Mouse (Mus musculus): ENCODE results near the gene Ddx10. TPM values are rescaled to one million over a fixed set of nuclear protein-coding genes. Genes with fewer than 3 reads are reported as not detected.

The Ddx10 gene
- polyA plus RNA-seq, 1 experiment from 2014 or later: 35.7 TPM

DNA sequence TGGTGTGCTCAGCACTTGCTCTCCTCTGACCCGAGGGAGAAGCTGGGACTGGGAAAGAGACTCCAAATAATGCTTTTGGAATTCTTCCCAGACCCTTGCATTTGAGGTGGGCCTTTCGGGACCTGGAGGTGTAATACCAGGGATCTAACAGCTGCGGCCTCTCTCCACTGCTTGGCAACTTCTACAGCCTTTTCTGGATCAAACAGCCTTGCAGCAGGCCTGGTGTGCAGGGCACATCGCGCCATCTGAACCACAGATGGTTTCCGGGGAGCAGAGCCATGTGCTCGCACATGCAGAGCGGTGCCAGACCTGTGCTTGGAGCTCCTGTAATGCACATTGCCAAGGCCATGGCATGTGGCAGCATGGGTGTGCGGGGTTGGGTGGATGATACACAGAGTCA lies 175.8 kb downstream of the Ddx10 start:
- no peak overlapping the region for H3K9ac ChIP-seq (ENCODE audit: low read depth, low read length)
- no peak for ATAC-seq (ENCODE audit: low FRiP score, low TSS enrichment)
- H3K9me3 ChIP-seq (ENCODE audit: control insufficient read depth, low read length): no peaks in the 10 kb centered on the region
- 0 out of 2 replicates have a peak, but pooled peaks cover 2% of the 10 kb centered on the region for H3K4me1 ChIP-seq (ENCODE audit: control insufficient read depth, insufficient read depth, low read length)
- WGBS: 87% methylated on average over 9 of the region's 9 CpGs
- no peak overlapping the region for H3K27ac ChIP-seq (ENCODE audit: low read depth, low read length)
- no peaks in the 10 kb centered on the region for H3K36me3 ChIP-seq (ENCODE audit: control insufficient read depth, insufficient read depth, low read length)
- H3K4me3 ChIP-seq (ENCODE audit: low read length): no peak overlapping the region
- no peak overlapping the region for H3K4me2 ChIP-seq (replicated peaks; ENCODE audit: low read depth, low read length)
- no peaks in the 10 kb centered on the region for H3K27me3 ChIP-seq (ENCODE audit: control insufficient read depth, insufficient read depth, low read length)

DNA sequence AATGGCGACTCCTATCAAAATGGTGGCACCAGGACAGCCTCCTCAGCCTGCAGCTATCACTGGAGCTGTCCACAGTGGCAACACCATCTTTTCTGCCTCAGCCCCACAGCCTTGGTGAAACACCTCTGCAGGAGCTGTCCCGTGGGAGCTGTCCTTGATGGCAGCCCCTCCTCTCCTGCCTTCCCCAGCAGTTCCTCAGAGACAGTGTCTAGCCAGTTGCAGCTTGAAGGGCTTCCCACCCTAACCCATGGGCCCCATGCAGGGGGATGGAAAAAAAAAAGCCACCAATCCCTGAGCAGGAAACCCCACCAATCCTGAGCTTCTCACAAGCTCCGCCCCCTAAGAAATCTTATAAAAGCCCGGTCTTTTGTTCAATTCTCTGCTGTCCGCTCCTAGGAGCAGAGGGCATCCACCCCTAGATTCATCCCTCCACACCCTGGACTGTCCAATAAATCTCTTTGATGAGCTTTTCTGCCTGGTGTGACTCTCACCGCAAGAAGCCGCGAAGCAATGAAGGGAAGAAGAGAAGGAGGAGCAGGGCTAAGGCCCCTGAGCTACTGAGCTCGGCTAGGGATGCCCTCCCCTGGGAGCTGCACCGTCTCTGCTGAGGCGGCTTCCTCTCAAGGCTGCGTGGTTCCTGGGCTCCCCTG lies 176.9 kb downstream of the Ddx10 start:
- Histone ChIP-seq H3K36me3 (ENCODE audit: control insufficient read depth, insufficient read depth, low read length) (no peaks in the 10 kb centered on the region), H3K27me3 (ENCODE audit: control insufficient read depth, insufficient read depth, low read length) (no peaks in the 10 kb centered on the region), H3K4me2 (replicated peaks; ENCODE audit: low read depth, low read length) (peak overlapping the region; percentile 21), H3K4me3 (ENCODE audit: low read length) (peak overlapping the region; percentile 9; the same call in 1 of the 2 replicates), H3K9me3 (ENCODE audit: control insufficient read depth, low read length) (no peaks in the 10 kb centered on the region), H3K4me1 (ENCODE audit: control insufficient read depth, insufficient read depth, low read length) (0 out of 2 replicates have a peak, but pooled peaks cover 7% of the 10 kb centered on the region), H3K9ac (ENCODE audit: low read depth, low read length) (no peak overlapping the region), H3K27ac (ENCODE audit: low read depth, low read length) (no peak overlapping the region)
- 40% methylated on average over 12 of the region's 12 CpGs for WGBS
- peak; percentile 83 for ATAC-seq (ENCODE audit: low FRiP score, low TSS enrichment)

- no peak overlapping the region for H3K27ac ChIP-seq (ENCODE audit: low read depth, low read length)
- WGBS: 88% methylated on average over 5 of the region's 5 CpGs
- H3K4me1 ChIP-seq (ENCODE audit: control insufficient read depth, insufficient read depth, low read length): 0 out of 2 replicates have a peak, but pooled peaks cover 7% of the 10 kb centered on the region
- ATAC-seq (ENCODE audit: low FRiP score, low TSS enrichment): no peak
- H3K36me3 ChIP-seq (ENCODE audit: control insufficient read depth, insufficient read depth, low read length): no peaks in the 10 kb centered on the region
- H3K4me3 ChIP-seq (ENCODE audit: low read length): no peak overlapping the region
- no peak overlapping the region for H3K9ac ChIP-seq (ENCODE audit: low read depth, low read length)
- no peaks in the 10 kb centered on the region for H3K27me3 ChIP-seq (ENCODE audit: control insufficient read depth, insufficient read depth, low read length)
- no peak overlapping the region for H3K4me2 ChIP-seq (replicated peaks; ENCODE audit: low read depth, low read length)
- no peaks in the 10 kb centered on the region for H3K9me3 ChIP-seq (ENCODE audit: control insufficient read depth, low read length)
Observed at GRCm38 (mm10) chr9:53068166-53068565, 179.7 kb downstream of the Ddx10 start.

DNA sequence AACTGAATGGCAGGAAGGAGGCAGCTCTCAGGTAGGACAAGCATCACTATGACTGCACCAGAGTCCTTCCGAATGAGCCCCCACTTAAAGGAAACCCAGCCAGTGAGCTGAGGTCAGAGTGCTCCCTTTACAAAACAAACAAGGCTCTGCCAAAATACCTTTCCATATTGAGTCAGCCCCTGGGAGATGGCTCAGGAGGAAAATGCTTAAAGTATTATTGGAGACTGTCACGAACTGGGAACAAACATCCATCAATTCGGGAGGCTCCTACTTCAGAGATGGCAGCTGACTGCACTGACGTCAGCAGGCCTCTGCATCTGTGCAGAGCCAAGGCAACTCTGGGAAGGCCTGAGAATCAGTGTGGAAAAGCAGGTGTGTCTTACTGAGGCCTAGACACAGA lies 181.4 kb downstream of the Ddx10 start:
- H3K27ac ChIP-seq (ENCODE audit: low read depth, low read length): no peak overlapping the region

DNA sequence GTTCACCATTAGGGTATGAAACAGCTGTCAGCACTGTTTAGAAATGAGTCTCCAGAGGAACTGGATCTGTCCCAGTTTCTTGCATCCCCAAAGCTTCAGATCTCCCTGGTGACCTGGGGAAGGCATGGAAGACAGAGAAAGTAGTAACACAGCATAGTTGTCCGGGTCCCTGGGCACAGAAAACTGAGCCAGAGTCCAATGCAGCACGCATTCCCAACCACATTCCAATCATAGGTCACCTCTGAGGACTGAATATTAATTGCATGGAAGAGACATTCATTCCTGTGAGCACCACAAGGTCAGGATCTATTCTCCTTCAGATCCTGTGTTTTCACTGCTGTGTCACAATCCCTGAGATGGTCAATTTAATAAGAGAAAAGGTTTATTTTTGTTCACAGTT lies 182.8 kb downstream of the Ddx10 start:
- Histone ChIP-seq H3K9ac (ENCODE audit: low read depth, low read length) (no peak overlapping the region), H3K36me3 (ENCODE audit: control insufficient read depth, insufficient read depth, low read length) (no peaks in the 10 kb centered on the region), H3K9me3 (ENCODE audit: control insufficient read depth, low read length) (no peaks in the 10 kb centered on the region), H3K27ac (ENCODE audit: low read depth, low read length) (no peak overlapping the region), H3K4me2 (replicated peaks; ENCODE audit: low read depth, low read length) (no peak overlapping the region), H3K27me3 (ENCODE audit: control insufficient read depth, insufficient read depth, low read length) (no peaks in the 10 kb centered on the region), H3K4me1 (ENCODE audit: control insufficient read depth, insufficient read depth, low read length) (0 out of 2 replicates have a peak, but pooled peaks cover 7% of the 10 kb centered on the region), H3K4me3 (ENCODE audit: low read length) (no peak overlapping the region)
- 68% methylated on average over 2 of the region's 2 CpGs for WGBS
- no peak for ATAC-seq (ENCODE audit: low FRiP score, low TSS enrichment)

More for the DNA sequence above, 181.4 kb downstream of the Ddx10 start:
- Histone ChIP-seq H3K9ac (ENCODE audit: low read depth, low read length) (no peak overlapping the region), H3K9me3 (ENCODE audit: control insufficient read depth, low read length) (no peaks in the 10 kb centered on the region), H3K4me3 (ENCODE audit: low read length) (no peak overlapping the region), H3K36me3 (ENCODE audit: control insufficient read depth, insufficient read depth, low read length) (no peaks in the 10 kb centered on the region), H3K4me2 (replicated peaks; ENCODE audit: low read depth, low read length) (no peak overlapping the region), H3K27me3 (ENCODE audit: control insufficient read depth, insufficient read depth, low read length) (no peaks in the 10 kb centered on the region), H3K4me1 (ENCODE audit: control insufficient read depth, insufficient read depth, low read length) (0 out of 2 replicates have a peak, but pooled peaks cover 7% of the 10 kb centered on the region)
- WGBS: 10% methylated on average over 4 of the region's 4 CpGs
- ATAC-seq (ENCODE audit: low FRiP score, low TSS enrichment): 0 out of 2 replicates have a peak, but pooled peaks have one; percentile 39

GRCm38 (mm10) chr9:53064531-53064930 lies 183.3 kb downstream of the Ddx10 start:
- ATAC-seq (ENCODE audit: low FRiP score, low TSS enrichment): no peak
- Histone ChIP-seq H3K4me1 (ENCODE audit: control insufficient read depth, insufficient read depth, low read length) (0 out of 2 replicates have a peak, but pooled peaks cover 7% of the 10 kb centered on the region), H3K27ac (ENCODE audit: low read depth, low read length) (no peak overlapping the region)

GRCm38 (mm10) chr9:53055306-53055705 lies 192.5 kb downstream of the Ddx10 start:
- WGBS: 64% methylated on average over 3 of the region's 3 CpGs
- no peak for ATAC-seq (ENCODE audit: low FRiP score, low TSS enrichment)

More at GRCm38 (mm10) chr9:53064531-53064930, 183.3 kb downstream of the Ddx10 start:
- H3K9me3 ChIP-seq (ENCODE audit: control insufficient read depth, low read length): no peaks in the 10 kb centered on the region
- no peak overlapping the region for H3K4me2 ChIP-seq (replicated peaks; ENCODE audit: low read depth, low read length)
- H3K9ac ChIP-seq (ENCODE audit: low read depth, low read length): no peak overlapping the region
- H3K27me3 ChIP-seq (ENCODE audit: control insufficient read depth, insufficient read depth, low read length): no peaks in the 10 kb centered on the region
- H3K4me3 ChIP-seq (ENCODE audit: low read length): no peak overlapping the region
- WGBS: 83% methylated on average over 6 of the region's 6 CpGs
- no peaks in the 10 kb centered on the region for H3K36me3 ChIP-seq (ENCODE audit: control insufficient read depth, insufficient read depth, low read length)

More at GRCm38 (mm10) chr9:53055306-53055705, 192.5 kb downstream of the Ddx10 start:
- Histone ChIP-seq H3K4me2 (replicated peaks; ENCODE audit: low read depth, low read length) (no peak overlapping the region), H3K36me3 (ENCODE audit: control insufficient read depth, insufficient read depth, low read length) (no peaks in the 10 kb centered on the region), H3K4me3 (ENCODE audit: low read length) (no peak overlapping the region), H3K4me1 (ENCODE audit: control insufficient read depth, insufficient read depth, low read length) (no peaks in the 10 kb centered on the region), H3K27me3 (ENCODE audit: control insufficient read depth, insufficient read depth, low read length) (no peaks in the 10 kb centered on the region), H3K9me3 (ENCODE audit: control insufficient read depth, low read length) (peaks cover 4% of the 10 kb centered on the region; the same call in 1 of the 2 replicates), H3K9ac (ENCODE audit: low read depth, low read length) (no peak overlapping the region), H3K27ac (ENCODE audit: low read depth, low read length) (no peak overlapping the region)

Other genes starting within 250 kb of the Ddx10 start
- gene Exph5, start 53.6 kb upstream of the Ddx10 start, polyA plus RNA-seq (2014; fragmentation: Nextera tagmentation; extraction: Ambion mirVana): 1.1 and 2.1 TPM in 2 replicates
- gene Kdelc2, start 136.0 kb upstream of the Ddx10 start, polyA plus RNA-seq (2014; fragmentation: Nextera tagmentation; extraction: Ambion mirVana): 15.5 and 25.3 TPM in 2 replicates
- 1.5 and 2.7 TPM in 2 replicates for gene 4930550C14Rik, start 154.3 kb upstream of the Ddx10 start, polyA plus RNA-seq (2014; fragmentation: Nextera tagmentation; extraction: Ambion mirVana)

Data from kidney, embryonic 14.5 days (tissue).